Mouse (Mus musculus): Measurements from ENCODE around the gene Tmem217. TPM values are rescaled to one million over a fixed set of nuclear protein-coding genes. Genes with fewer than 3 reads are reported as not detected.
"Not testable (repeated sequence)": the region's sequence is repeated elsewhere in the genome, so short reads cannot be mapped to it uniquely, and the experiment has no call there.

The Tmem217 gene
- total RNA-seq, 2 experiments from 2014 or later = not detected

DNA sequence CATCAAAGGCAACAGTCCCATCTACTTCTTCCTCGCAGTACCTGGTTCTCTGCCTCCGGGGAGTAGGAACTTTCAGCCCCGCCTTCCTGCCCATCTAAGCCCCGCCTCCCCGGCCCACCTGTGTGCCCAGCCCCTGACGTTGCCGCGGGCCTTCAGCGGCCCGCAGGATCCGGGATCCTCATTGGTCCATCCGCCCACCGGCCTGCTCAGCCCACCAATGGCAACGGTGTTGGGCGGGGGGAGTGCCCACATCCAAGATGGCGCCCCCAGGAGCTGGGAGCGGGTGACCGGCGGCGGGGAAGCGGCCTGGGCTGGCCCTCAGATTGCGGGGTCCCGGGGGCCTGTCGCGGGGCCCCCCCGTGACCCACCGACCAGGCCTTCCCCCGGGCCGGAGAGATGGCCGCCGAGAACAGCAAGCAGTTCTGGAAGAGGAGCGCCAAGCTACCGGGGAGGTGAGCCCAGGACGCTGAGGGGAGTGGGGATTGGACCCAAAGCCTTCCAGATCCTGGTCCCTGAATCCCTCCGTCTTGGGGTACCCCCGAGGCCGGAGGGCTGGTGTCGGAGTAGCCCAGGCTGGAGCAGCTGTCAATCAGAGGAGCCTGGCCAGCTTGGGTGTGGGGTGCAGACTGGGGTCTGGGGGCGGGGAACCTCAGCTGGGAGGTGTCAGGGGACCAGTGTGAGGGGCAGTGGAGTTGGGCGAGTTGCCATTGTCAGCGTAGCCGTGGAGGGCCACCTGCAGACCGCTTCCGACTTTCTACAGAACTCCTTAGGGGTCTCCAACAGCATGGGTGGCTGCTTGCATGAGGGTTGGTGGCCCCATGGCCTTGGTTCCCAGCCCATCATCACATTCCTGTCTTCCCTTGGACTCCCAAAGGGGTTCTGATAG lies 2.4 kb downstream of the Tmem217 start, which contains the start of the genes Gm17657 and Tbc1d22b:
Gene Gm17657 (minus strand): TSS at position 96 of the 886 bp plus-strand sequence.
Gene Tbc1d22b (plus strand): TSS at position 243 of the 886 bp plus-strand sequence.
- ATAC-seq (replicated peaks; ENCODE audit: low FRiP score, poor library complexity, severe bottlenecking) = peak; percentile 100

DNA sequence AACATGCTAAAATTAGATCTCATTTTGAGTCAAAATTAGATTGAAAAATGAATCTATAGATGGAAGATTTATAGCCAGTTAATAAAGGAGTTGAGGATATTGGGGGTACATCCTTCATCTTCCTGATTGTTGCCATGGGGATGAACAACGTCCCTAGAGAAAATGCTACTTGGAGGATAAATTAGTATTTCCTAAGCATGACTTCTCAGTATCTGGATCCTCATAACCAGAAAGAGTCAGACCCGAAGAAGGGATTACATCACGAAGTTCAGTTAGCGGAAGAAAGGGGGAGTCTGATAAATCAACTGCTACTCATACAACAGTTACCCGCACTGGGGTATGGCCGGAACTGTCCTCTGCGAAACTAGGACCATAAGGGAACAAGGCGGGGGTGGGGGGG lies 3.2 kb downstream of the Tmem217 start:
- no peak for ATAC-seq (replicated peaks; ENCODE audit: low FRiP score, poor library complexity, severe bottlenecking)

DNA sequence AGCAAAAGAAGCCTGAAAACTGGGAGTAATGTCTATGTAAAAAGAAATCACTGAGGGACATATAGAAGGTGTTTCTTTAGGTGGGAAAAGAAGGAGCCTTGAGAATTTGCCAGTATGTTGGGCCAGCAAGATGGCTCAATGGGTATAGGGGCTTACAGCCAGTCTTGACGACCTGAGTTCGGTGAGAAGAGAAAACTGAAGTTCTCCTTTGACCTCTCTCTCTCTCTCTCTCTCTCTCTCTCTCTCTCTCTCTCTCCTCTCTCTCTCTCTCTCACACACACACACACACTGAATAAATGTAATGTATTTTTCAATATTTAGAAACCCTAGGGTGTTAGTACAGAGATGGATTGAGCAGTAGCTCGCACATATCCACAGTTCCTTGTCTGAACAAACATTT lies 3.7 kb downstream of the Tmem217 start:
- no peak for ATAC-seq (replicated peaks; ENCODE audit: low FRiP score, poor library complexity, severe bottlenecking)

DNA sequence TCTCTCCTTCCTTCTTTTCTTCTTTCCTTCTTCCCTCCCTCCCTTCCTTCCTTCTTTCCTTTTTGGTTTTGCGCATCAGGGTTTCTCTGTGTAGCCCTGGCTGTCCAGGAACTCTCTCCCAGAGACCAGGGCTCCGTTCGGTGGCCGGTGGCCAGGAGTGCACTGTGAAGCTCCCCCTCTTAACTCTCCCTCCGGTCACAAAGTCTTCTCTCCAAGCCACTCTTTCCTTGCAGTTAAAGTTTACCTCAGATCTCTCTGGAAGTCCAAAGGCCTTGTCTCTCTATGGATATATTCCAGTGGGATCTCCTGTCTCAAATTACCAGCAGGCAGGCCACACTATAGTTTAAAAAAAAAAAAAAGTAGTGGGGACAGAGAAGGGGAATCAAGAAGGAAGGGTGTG lies 6.9 kb downstream of the Tmem217 start:
- no peak for ATAC-seq (replicated peaks; ENCODE audit: low FRiP score, poor library complexity, severe bottlenecking)

DNA sequence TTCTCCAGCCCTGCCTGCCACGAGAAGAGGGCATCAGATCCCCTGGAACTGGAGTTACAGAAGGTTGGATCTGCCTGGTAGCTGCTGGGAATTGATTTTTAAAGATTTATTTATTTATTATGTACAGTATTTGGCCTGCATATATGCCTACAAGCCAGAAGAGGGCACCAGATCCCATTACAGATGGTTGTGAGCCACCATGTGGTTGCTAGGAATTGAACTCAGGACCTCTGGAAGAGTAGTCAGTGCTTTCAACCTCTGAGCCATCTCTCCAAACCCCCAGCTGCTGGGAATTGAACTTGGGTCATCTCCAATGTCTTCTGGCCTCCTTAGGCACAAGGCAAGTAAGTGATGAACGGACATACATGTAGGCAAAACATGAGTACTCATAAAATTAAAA lies 8.1 kb downstream of the Tmem217 start:
- ATAC-seq (replicated peaks; ENCODE audit: low FRiP score, poor library complexity, severe bottlenecking) = no peak

DNA sequence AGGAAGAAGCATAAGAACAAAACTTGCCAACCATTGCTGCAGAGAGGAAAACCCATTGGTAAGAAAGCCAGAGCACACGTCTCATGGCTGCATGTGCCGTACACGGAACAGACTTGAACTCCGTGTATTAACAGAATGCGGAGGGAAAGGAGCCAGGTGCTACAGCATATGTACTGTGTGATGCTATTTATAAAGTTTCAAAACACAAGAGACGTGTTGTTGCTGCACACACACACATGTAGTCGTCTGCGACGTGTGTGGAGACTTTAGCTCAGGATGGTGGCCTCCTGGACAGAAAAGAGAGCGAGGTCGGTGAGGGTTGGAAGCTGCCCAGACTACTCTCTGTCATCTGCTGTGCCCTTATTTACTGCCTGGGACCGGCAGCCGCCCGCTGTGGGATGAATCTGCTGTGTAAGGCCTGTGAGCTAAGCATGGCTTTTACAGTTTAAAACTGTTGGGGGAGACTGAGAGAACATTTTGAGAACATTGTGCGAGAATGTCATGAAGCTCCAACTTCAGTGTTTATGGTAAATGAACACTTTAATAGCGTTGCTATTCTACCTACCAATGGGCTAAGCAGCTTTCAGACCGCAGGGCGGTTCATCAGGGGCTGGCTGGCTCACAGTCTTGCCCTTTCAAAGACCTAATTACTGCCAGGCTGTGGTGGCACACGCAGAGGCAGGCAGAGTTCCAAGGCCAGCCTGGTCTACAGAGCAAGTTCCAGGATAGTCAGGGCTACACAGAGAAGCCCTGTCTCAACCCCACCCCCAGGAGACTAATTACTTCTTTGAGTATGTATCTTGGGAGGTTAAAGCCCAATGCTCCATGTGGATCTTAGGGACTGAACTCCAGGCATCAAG lies 9.1 kb downstream of the Tmem217 start:
- ATAC-seq (replicated peaks; ENCODE audit: low FRiP score, poor library complexity, severe bottlenecking) = no peak

DNA sequence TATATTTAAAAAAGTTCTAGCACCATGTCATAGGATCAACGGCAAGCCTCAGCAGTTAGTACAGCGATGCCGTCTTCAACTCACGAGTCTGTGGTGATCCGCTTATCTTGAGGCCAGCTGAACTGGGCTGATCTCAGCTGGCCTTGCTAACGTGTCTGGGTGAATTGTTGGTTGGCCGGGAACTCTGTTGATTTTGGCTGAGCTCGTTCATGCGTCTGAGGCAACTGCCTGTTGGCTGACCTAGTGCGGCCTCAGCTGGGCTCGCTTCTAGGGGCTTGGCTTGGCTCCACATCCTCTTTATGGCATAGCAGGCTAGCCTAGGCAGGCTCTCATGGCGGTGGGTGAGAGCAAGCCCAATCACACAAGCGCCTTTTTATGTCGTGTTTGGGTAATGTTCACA lies 10.8 kb downstream of the Tmem217 start:
- ATAC-seq (replicated peaks; ENCODE audit: low FRiP score, poor library complexity, severe bottlenecking) = no peak

DNA sequence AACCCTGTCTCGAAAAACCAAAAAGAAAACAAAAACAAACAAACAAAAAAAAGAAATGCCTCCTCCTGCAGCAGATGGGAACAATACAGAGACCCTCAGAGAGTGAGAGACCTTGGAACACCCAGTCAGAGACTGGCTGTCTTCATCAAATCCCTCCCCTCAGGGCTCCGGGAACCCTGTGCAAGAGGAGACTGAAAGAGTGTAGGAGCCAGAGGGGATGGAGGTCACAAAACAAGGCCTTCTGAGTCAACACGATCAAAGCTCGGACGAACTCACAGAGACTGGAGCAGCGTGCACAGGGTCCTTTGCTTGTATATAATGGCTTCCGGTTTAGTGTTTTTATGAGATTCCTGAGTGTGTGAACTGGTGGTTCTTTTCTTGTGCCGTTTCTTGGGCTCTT lies 11.8 kb downstream of the Tmem217 start:
- no peak for ATAC-seq (replicated peaks; ENCODE audit: low FRiP score, poor library complexity, severe bottlenecking)

DNA sequence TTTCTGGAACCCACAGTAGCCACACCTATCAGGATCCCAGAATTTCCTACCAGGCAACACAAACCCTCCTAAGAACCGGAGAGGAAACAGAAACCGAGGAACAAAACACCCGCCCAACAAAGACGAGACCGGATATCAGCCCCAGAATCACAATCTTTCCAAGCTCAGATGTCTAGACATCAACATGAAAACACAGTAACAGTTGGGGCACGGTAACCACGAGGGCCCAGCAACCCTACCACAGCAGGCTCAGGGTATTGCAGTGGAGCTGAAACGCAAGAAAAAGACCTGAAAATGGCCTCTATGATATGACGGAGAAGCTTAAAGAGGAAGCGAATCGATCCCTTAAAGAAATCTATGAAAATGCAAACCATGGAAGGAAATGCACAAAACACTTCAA lies 18.3 kb downstream of the Tmem217 start:
- no peak for ATAC-seq (replicated peaks; ENCODE audit: low FRiP score, poor library complexity, severe bottlenecking)

DNA sequence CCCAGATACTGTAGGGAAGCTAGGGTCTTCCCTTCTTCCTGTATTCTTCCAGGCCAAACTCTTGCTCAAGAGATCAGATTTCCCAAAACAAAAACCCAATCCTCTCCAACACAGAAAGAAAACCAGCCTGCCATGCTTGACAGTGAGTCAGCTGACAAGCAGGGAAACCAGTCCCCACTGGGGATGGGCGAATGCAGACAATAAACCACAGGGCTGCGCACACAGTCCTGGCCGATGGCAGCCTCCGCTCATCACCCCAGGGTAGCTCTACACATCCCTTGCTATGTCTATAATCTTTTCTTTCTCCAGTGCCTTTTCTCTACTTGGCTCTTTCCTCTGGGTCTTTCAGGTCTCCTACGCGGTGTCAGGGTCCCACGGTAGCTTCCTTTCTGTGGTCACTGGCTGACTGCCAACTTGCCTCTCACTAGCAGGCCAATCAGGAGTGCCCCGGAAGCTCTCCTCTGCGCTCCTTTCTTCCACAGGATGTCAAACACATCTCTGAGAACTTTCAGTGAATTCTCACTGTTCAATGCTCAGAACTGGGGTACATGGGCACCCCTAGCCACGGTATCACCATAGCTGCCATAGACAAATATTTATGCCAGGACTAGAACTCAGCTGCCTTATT lies 20.3 kb downstream of the Tmem217 start:
- no peak for ATAC-seq (replicated peaks; ENCODE audit: low FRiP score, poor library complexity, severe bottlenecking)

DNA sequence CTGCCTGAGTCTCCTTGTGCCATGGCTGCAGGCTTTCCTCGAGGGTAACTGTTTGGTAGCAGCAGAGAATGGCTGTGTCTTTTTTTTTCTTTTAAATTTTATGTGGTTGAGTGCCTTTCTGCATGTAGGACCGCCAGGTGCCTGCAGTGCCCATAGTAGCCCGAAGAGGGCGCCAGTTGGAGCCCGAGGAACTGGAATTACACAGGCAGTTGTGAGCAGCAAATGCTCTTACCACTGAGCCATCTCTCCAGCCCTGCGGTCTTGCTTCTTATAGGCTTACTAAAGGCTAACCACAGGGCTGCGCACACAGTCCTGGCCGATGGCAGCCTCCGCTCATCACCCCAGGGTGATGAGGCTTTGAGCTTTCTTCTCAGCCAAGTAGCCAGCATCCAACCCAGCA lies 20.9 kb downstream of the Tmem217 start:
- ATAC-seq (replicated peaks; ENCODE audit: low FRiP score, poor library complexity, severe bottlenecking) = peak; percentile 36; the same call in 1 of the 2 replicates

DNA sequence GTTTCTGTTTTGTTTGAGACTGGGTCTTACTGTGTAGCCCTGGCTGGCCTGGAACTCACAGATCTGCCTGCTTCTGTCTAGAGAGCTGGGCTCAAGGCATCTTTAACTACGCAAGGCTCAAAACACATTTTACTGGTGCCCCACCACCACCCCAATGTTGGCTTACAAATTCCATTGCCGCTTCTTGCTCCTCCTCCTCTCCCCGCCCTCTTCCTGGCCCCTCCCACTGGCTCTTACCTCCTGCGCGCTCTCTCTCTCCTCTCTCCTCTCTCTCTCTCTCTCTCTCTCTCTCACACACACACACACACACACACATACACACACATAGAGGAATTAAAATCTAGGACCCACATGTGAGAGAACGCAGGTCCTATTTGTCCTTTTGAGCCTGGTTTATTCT lies 21.7 kb downstream of the Tmem217 start:
- ATAC-seq (replicated peaks; ENCODE audit: low FRiP score, poor library complexity, severe bottlenecking) = no peak

DNA sequence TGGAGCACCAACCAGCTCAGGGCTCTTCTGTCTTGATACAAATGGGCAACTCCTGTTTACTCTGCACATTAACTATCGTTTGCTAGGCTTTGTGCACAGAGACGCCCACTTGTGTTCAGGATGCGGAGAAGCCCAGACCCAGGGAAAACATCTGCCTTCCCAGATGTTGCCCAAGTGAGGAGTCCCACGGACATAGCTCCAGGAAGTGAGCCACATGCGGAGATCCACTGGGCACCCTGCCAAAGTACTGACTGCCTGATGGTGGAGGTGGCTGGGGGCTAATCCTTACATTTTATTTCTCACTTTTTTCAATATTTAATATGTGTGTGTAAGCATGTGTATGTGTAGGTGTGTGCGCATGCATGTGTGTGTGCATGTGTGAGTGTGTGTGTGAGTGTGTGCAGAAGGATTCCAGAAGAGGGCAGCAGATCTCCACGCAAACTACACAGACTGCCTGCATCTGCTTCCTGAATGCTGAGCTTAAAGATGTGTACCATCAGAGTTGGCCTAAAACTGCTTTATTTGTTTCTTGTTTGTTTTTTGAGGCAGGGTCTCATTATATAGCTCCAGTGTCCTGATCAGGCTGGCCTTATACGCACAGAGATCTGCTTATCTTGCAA lies 23.5 kb downstream of the Tmem217 start:
- no peak for ATAC-seq (replicated peaks; ENCODE audit: low FRiP score, poor library complexity, severe bottlenecking)

DNA sequence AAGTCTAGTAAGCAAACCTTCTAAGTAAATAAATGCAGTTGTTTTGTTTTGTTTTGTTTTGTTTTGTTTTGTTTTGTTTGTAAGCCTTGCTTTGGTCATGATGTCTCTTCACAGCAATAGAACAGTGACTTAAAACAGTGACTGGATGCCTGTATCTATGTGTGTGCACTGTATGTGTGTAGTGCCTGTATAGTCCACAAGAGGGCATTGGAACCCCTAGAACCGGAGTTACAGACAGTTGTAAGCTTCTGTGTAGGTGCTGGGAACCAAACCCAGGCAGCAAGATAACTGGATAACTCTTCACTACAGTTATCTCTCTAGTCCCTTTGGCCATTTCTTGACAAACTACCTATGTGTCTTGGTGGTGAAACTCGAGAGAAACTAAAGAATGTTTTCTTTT lies 26.6 kb downstream of the Tmem217 start:
- no peak for ATAC-seq (replicated peaks; ENCODE audit: low FRiP score, poor library complexity, severe bottlenecking)

DNA sequence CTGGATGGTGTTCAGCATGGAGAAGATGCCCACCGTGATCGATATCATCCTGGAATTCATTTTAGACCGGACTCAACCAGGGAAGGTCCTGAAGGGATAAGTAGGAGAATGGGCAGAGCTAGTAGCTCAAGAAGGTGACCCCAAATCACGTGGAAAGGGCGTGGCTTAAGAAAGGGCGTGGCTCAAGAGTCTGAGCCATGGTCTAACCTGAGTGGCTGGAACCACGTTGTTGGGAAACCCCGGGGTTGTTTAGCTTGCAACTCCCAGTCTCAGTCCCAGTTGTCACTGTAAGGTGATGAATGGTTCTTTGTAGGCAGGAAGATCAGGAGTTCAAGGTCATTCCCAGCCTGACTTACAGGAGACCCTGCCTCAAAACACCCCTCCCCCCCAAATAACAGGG lies 32.5 kb downstream of the Tmem217 start:
- no peak for ATAC-seq (replicated peaks; ENCODE audit: low FRiP score, poor library complexity, severe bottlenecking)

DNA sequence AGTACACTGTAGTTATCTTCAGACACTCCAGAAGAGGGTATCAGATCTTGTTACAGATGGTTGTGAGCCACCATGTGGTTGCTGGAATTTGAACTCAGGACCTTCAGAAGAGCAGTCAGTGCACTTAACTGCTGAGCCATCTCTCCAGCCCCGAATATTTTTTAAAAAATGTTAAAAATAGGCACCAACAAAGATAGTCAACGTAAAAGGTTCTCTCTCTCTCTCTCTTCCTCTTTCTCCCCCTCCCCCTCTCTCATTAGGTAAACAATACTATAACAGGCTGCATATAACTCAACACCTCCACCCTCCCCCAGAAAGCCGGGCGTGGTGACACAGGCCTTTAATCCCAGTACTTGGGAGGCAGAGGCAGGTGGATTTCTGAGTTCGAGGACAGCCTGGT lies 33.5 kb downstream of the Tmem217 start:
- not testable (repeated sequence) for ATAC-seq (replicated peaks; ENCODE audit: low FRiP score, poor library complexity, severe bottlenecking)

DNA sequence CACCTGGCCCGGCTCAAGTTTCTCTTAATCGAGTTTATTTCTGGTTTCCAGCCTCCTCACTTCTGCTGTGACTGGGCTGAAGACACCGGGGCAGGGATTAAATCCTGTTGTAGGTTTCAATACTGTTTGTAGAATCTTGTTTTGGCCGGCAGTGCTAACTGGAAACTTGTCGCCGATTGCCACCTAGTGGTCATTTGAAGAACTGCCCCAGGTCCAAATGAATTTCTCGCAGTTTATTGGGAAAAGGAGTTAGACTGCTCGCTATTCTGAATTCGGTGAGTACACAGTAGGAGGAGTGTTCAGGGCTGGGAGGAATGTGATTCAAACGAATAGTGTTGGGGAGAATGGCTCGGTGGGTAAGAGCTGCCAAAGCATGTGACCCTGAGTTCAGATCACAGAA lies 37.8 kb downstream of the Tmem217 start:
- peak; percentile 64 for ATAC-seq (replicated peaks; ENCODE audit: low FRiP score, poor library complexity, severe bottlenecking)

DNA sequence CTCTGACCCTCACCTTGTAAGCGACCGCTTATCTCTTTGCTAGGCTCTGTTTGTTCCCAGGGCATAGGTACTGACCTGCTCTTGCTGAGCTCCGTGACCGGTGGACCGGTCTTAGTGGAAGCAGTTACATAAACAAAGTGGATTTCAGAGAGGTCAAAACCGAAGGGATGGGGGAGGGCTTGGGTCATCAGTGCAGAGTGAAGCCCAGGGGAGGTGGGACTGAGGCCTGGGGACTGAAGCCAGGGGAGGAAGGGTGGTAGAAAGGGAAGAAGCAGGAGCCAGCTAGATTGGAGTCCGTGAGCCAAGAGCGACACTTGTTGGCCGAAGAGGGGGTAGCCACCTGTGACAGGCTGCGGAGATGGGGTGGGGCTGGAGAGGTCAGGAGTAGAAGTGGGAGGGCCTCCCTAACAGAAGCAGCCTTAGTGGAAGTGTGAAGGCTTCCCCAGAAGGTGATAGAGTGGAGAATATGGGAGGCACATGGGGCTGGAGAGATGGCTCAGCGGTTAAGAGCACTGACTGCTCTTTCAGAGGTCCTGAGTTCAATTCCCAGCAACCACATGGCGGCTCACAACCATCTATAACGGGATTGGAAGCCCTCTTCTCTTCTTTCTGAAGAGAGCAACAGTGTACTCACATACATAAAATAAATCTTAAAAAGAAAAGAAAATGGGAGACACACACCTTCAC lies 39.0 kb downstream of the Tmem217 start:
- ATAC-seq (replicated peaks; ENCODE audit: low FRiP score, poor library complexity, severe bottlenecking) = peak; percentile 89

DNA sequence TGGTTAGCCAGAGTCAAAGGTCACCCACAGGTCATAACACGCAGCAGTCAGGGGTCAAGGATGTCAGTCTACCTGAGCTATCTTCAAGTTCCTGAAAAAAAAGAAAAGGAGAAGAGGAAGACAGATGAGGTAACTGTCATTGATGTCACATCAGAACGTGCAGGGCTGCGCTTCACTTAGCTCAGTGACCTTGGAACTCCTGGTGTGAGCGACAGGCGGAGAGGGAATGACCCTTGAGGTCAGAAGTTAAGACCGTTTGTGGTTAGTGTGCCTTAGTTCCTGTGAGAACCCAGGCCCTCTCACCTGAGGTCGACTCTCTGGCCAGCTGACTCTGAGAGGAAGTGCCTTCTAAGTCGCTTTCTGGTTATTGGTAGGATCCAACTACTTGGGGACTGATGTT lies 41.5 kb downstream of the Tmem217 start:
- no peak for ATAC-seq (replicated peaks; ENCODE audit: low FRiP score, poor library complexity, severe bottlenecking)
